Mouse (Mus musculus) cerebellum, adult 11 months (tissue): ENCODE results near the gene Macc1.
"Not testable (repeated sequence)": the region's sequence is repeated elsewhere in the genome, so short reads cannot be mapped to it uniquely, and the experiment has no call there.

Experiments
- DNase-seq: peaks from one replicate; pipeline ENCODE4 v3.0.0; 2022

Macc1 gene

DNA sequence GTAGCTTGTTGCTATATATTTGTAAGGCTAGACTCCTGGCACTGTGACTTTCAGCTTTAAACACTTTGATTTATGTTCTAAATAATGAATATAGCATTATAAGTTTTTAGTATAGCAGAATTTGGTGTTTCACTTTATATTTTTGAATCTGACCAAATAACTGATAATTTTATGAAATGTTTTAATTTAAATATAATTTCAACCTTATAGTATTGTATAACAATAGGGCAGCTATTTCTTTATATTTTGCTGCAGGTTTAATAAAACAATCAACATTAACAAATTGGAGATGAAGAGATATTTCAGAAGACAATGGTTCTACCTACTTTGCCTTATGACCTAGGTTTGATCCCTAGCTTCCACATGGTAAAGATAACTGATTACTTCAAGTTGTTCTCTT lies at the start of gene Macc1:
Gene Macc1, plus strand, starts transcription at position 301 of the 400 bp plus-strand sequence.
- DNase-seq, result no peak

DNA sequence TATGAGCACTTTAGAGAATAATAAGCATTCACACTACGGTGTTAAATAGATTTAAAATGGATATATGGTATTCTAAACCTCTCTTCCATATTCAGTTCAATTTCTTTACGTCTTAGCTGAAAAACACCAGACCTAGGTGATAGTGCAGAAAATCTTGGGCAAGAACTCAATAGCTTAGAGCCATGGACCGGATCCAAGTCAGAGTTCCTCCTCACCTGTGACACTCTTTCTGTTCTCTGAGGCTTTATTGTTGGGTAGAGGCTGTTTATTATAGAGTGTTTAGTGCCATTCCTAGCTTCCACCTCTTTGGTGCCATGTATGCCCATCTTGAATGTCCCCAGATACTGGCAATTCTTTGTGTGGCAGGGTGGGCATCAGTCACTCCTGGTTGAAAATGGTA lies 49.6 kb upstream of the Macc1 start:
- DNase-seq, result no peak

DNA sequence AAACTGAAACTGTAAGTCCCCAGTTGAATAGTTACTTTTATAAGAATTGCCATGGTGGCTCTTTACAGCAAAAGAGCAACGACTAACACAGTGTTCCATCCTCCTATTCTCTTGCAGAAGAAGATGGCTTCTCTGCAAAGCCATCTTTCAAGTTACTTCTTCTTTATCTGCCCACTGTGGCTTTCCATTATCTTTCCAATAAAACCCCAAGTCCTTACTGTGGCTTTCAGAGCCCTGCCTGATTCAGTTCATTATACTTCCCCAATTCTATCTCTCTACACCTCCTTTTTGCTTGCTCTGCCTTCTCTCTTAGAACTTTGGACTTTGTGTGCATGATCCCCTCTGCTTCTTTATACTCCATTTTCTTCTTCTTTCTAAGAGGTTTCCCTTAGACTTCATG lies 45.3 kb upstream of the Macc1 start:
- DNase-seq, result no peak

DNA sequence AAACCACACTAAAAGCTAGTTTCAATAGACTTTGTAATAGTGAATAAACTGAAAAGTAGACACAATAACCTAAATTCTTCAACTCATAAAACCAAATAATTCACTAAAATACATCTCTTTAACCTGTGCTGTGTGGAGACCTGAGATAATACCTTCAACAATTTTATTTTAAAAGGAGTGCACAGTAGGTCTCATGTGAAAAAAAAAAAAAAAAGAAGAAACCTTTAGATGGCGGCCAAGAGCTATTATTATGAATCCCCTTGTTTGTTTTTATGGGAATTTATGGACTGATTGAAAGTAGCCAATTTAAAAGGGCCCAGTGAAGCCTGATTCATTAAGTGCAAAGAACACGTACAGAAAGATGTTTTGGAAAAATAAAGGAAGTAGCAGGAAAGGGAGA lies 44.0 kb upstream of the Macc1 start:
- no peak for DNase-seq

DNA sequence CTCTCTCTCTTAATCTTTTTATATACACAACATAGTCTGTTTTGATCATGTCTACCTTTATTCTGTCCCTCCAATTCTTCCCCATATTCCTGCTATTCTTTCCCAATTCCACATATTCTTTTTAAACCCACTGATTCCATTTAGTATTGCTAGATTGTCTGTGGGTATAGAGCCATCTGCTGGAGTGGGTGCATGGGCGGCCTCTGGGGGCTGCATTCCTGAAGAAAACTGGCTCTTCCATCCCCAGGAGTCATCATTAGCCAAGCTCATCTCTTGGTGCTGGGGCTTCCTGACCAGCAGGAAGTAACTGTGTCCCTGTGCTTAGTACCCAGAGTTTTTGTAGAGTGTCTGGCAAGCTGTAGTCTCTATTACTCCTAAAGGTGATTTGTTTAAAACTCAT lies 42.1 kb upstream of the Macc1 start:
- no peak for DNase-seq

DNA sequence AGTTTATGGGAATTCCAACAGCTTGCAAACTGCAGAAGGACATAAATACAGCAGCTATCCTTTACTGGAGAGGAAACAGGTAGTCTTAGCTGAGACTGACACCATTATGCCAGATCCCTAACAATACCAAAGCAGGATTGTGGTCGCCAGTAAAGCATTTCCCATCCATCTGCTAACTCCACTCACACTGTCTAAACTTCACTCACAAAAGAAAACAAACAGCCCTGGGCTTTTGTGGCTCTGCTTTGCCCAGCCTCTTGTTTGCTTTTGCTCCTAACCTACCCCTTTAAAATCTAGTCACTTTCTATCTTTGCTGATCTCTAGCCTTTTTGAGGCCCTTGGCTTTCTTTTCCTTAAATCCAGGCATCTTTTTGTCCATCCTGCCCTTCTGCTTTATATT lies 40.5 kb upstream of the Macc1 start:
- DNase-seq, result no peak

DNA sequence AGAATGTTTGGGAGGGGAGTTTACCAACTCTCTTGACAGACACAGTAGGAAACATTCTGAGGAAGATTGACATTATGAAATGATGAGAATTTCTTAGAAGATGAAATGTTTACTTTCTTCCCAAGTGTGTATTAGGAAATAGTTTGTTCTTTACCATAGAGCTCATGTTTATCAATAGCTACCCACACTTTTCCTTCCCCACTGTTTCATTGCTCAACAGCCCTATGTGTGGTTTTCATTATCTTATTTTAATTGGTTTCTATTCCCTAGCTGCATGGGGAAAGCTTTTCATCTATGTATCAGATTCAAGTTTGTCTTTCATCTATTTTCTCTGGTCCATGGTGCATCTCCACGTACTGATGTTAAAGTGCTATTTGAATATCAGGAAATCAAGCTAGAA lies 37.8 kb upstream of the Macc1 start:
- DNase-seq, result no peak

DNA sequence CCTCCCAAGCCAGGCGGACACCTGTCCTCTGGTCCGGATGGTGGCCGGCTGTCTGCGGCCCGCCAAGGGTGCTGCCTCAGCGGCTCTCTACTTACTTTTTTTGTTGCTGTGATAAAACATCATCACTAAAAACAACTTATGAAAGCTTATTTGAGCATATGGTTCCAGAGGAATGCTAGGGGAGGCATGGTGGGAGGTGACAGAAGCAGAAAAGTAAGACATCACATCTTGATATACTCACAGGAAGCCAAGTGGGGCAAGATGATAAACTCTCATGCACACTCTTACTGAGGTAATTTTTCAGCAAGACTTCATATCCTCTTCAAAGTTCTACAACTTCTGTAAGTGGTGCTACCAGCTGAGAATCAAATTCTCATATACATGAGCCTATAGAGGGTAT lies 22.5 kb upstream of the Macc1 start:
- DNase-seq, result no peak

DNA sequence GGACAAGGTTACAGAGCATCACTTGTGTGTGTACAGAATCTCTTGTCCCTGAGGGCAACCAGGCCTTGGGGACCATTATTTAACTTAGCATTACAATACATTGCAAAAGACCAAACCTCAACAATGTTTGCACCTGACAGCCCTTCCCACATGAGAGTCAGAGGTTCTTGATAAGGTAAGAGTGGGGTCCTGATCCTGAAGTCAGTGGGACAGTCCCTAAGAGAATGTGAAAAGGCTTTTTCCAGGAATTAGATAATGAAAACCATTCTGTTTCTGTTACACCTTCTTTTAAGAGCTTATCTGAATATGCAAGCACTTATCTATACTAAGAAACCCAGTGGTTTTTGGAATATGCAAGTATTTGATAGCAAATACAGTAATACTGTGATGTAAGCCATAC lies 10.5 kb upstream of the Macc1 start:
- DNase-seq, result no peak

DNA sequence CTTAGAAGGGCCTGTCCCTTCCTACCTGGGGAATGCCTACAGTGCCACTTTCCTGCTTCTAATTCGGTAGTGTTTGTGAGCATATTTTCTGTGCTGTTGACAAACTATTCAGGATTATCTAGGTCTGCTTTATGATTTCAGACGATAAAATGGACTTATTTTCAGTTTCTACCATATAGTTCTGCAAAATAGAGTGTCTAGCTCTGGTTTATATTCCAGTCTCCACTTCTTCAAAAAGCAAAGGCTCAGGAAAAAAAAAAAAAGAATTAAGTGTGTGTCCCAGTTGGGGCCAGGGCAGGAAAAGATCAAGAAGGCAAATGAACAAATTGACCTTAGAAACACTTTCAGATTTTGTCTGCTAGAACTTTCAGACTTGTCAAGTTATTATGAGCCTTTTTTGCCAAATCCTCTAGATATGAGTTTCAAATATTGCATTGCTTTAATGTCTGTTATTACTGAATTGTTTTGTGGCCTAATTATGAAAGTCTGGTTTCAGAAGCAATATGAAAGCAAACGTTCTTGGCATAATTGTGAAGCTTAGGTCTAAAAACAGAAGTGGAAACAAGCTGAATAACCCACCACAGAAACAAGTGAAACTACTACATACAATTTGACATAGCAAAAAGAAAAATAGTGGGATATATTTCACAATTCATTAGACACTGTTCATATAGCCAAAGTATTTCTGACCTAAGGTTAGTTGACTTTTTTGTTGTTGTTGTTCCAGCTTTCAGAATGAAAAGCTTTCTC lies 881 bp upstream of the Macc1 start:
- no peak for DNase-seq

DNA sequence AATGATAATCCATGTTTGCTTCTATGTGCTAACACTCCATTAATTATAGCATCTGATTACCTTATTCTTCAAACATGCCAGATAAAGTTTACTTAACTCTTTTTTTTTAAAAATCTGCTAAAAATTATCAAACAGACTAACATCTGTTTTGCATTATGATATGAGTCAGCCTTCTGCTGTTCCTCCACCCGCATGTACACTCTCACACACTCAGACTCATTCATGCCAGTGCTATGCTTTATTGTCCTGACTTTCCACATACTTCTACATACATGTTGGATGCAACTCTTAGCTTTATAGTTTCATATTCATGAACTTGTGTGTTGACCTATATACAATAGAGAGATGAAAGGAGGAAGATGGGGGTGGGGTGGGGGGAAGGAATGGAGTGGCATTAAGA lies 4.7 kb downstream of the Macc1 start:
- DNase-seq, result no peak

DNA sequence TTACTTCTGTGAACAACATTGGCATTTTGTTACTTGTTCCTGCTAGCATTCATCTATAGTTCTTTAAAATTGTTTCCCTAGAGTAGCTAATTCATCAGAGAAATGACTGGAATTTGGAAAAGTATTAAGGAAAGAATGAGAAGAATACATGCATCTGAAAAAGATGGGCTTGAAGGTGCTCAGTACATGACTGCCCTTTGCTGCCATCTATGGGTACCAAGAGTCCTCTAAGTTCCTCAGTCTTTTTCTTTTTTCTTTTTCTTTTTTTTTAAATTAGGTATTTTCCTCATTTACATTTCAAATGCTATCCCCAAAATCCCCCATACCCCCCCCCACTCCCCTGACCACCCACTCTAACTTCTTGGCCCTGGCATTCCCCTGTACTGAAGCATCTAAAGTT lies 11.3 kb downstream of the Macc1 start:
- no peak for DNase-seq

DNA sequence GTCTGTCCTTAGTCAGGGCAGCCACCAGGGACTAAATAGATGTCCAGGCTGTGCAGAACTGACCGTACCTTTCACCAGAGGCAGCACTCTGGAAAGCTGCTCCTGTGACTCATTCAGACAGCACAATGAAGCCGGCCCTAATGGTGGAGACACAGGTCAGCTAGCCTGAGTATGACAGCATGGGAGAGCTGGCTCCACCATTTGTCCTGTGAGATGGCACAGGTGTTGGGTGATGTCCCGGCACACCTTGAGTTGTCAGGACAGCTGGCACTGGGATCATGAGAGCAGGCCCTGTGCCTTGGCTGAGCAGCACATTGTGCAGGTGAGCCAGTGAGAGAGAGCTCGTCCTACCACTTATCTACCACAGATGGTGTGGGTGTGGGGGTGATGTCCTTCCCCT lies 16.6 kb downstream of the Macc1 start:
- no peak for DNase-seq

DNA sequence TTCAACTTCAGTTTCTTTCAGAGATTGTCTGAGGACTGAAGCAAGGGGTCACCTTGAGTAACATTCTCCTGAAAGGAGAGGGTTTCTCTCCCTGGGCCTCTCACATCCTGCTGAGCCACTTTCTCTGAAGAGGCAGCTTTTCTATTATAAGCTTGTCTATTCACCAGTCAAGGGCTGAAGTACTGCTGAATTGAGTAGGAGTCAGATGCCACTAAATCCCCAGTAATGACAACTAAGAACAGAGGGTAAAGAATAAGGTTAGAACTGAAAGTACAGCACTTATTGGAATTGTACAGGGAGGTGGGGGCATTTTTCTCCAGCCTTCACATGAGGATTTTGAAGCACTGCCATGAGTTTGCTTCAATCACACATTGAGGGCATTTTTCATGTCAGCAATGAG lies 19.3 kb downstream of the Macc1 start:
- no peak for DNase-seq

DNA sequence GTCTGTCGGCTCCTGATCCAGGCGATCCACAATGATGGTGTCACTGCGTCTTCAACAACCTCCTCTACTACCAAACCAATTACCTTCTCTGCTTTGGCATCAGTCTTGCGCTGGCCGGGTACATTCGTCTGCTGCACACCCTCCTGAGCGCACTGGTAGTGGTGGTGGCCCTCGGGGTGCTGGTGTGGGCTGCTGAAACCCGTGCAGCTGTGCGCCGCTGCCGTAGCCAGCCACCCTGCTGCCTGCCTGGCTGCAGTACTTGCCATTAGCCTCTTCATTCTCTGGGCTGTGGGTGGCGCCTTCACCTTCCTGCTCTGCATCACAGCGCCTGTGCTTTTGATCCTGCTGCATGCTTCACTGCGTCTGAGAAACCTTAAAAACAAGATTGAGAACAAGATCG lies 38.5 kb downstream of the Macc1 start:
- not testable (repeated sequence) for DNase-seq

DNA sequence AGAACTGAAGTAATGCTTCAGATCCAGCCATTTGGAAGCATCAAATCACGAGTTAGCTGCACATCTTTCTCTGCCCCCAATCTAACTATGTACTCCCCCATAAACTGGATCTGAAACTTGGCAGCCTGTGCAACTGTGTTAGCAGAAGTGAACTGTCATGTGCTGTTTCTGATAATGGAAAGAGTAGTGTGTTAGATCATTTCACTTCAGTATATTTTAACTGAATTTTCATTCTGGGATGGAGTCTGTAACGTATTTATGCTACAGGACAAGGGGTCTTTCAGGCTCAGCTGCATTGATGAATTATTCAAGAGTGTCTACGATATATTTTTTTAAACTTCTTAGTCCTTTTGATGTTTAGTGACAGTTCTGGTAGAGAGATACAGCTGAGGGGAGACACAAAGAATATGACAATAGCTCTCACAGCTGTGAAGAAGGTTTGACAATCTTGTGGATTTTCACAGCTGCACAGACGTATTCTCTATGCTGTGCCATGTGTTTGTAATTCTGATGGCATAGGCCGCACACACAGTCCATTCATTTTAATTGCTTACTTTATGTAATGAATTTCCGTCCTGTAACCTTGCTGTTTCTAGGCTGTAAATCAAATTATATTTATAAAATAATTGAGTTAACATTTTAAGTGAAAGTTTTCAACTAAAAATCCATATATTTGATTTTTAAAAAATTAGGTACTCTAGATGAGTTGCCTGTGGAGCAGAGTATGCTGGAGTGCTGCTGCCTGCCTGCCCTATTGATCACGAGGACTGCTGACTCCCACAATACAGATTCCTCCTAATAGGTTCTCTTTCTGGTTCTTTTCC lies 43.6 kb downstream of the Macc1 start:
- no peak for DNase-seq

DNA sequence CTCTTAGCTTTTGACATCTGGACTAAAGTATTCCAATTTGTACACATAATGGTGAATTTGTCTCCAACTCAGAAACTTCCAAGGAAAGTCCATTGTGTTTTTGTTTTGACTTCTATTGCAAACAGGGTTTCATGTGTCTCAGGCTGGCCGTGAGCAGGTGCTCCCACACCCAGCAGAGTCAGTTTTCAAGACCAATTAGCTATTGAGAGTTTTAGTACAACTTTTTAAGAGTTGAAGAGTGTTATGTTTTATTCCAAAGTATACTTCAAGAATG lies 44.1 kb downstream of the Macc1 start:
- DNase-seq, result no peak

DNA sequence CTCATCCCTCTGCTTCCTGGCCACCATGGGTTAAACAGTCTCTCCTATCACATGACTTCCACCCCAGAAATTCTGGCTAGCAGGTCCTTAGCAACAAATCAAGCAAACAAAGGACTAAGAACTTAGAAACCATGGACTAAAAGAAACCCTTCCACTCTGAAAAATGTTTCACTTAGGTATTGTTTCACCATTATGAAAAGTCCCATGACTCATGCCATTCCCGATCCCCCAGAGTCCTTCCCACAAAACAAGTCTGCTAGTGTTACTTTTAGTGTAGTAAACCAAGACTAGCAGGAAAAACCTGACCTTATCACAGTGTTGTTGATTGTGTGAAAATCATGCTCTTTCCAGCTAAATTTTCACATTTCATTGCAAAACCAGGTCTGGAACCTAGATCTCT lies 51.0 kb downstream of the Macc1 start:
- no peak for DNase-seq

DNA sequence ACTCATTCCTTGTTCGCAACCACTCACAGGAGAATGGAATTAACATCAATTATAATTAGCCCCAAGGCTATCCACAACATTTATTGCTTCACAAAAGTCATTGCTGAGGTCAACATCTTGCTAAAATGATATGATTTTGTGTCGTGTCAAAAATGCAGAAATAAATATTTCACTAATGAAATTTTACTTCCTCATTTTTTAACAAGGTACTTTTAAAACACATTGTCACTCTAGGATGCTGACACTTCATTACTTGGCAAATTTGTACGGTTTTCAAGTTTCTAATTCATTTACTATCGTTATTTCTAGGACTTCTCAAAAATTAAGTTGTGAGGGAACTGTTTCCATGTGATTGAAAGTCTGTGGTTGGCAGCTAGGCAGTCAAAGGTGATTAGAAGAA lies 55.8 kb downstream of the Macc1 start:
- no peak for DNase-seq

DNA sequence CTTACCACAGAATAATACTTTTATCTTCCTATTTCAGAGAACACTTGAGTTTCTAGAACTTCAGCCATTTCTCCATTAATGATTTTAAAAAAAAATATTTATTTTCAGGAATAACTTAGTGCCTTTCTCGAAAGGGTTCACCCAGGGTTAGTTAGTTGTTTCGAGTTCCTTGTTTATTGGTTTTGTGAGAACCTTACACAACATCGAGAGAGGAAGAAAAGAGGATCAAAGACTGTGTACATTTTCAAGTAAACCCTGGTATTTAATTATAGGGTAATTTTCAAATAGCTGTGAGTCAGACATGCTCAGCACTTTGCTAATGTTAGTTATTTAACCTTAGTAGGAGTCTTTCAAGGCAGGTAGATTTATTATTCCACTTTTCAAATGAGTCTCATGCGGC lies 58.3 kb downstream of the Macc1 start:
- no peak for DNase-seq

DNA sequence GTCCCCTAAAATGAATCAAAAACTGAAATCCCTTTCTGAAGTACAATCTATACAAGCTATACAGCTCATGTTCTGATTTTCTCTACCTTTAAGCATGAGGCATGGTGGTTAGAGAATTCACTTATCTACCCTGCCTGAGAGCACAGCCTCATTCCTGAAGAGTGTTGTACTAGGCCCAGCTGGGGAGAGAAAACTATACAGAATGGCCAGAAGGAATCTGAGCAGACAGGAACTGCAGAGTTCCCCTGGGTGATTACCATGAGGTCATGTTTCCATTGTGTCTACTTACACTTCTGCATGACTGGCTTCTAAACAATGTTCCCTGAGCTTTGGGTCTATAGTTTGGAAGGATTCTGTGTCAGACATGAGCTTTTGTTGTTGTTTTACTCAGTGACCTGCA lies 62.8 kb downstream of the Macc1 start:
- DNase-seq, result no peak

DNA sequence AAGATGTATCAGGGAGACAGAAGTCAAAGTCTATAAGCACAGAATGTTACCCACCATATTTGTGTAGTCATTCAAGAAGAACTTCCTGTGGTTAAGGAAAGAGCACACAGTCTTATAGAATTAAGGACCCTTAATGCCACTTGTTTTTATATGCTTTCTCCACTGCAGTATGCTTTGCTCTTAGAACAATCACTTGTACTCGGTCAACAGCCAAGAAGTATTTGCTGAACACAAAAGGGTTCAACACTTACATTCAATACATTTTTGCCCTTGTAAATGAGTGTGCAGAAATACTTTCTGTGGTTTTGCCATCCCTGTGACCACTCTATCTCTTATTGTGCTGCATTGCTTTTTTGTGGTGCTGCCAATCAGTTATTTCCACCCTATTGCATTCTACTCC lies 67.8 kb downstream of the Macc1 start:
- no peak for DNase-seq

DNA sequence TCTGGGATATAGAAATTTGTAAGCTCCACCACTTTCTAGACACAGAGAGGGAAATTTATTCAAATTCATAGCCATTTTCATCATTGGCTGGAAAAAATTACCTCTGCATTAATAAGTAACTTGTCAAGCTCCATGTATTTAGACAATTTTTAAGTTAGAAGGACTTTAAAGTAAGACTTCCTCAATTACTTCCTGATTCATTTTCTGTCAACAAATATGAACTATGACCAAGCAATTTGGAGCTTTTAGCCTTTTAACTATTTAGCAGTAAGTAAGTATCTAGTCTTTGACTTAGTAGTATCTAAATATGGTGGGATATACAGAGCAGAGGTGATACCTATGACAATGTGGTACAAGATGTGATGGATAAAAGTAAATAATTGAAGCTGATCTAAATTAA lies 72.2 kb downstream of the Macc1 start:
- no peak for DNase-seq

DNA sequence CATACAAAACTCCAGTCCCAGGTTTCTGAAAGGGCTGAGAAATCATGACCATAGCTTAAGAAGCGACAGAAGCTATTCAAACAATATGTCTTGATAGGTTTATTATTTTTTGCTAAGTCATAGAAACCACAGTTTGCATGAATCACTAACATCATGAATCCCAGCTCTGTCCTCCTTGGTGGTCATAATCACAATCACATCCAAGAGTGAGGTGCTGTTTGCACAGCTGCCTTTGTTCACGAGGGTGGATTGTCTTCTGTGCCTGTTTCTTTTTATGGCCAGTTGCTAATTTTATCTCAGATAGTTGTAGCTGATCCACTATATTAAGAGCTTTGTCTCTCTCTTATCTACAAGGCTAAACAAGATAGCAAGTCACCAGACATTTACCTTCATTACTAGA lies 72.6 kb downstream of the Macc1 start:
- DNase-seq, result no peak

DNA sequence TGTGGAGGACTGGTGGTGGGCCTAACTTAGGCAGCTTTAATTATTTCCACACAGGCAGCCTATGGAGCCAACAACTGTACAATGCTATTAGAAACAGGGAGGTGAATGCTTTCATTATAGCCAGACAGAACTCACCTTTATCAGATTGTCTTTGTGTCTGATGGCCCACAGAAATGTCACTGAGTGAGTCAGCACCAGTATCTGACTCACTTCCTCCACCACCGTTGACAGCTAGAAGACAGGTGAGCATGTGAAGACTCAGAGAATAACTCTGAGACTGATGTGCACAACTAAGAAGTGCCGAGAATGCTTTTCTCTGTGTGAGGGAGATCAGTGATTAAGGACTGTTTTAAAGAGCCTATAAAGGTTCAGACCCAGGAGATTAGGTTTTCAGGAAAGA lies 73.9 kb downstream of the Macc1 start:
- no peak for DNase-seq
